Mouse (Mus musculus) adrenal gland, adult 2 months (tissue): Measurements from ENCODE around the gene Ppp1r3g. TPM values are rescaled to one million over a fixed set of nuclear protein-coding genes. Genes with fewer than 3 reads are reported as not detected.
"Not testable (repeated sequence)": the region's sequence is repeated elsewhere in the genome, so short reads cannot be mapped to it uniquely, and the experiment has no call there.

Source experiments
- DNase-seq: peaks from one replicate; pipeline ENCODE4 v3.0.0; 2021
- long read RNA-seq: library from polyadenylated mRNA; stranded (forward); transcript quantifications from one replicate; pipeline ENCODE4 v2.0.0, GENCODE M21; 2021
- polyA plus RNA-seq: library from polyadenylated mRNA; depleted of rRNA; stranded (reverse); fragments of >200 nt; gene quantifications from 2 replicates; pipeline ENCODE4 v1.2.3, GENCODE M21; 2012; rRNA removed
- total RNA-seq, 2 experiments: library from RNA; stranded (reverse); gene quantifications; 2 replicates each; pipeline ENCODE4 v1.2.3; 2021

Ppp1r3g gene
- total RNA-seq = 1 to 10 TPM in 1 of 2 experiments, under 1 TPM in 1; 0.58 to 2.1 TPM
- polyA plus RNA-seq = 0.10 and 0.27 TPM in 2 replicates
- long read RNA-seq, partial matches to known transcripts = 0 of 5 reads
- long read RNA-seq, other reads (novel, unspliced or antisense) = 2 of 5 reads

GRCm38 (mm10) chr13:35958539-35958938 lies at the start of gene Ppp1r3g:
Gene Ppp1r3g (plus strand): TSS chr13:35958839.
- DNase-seq = no peak

- no peak for DNase-seq
Observed at GRCm38 (mm10) chr13:35911476-35911875, 47.2 kb upstream of the Ppp1r3g start.

GRCm38 (mm10) chr13:35937991-35938390 lies 20.6 kb upstream of the Ppp1r3g start:
- no peak for DNase-seq

GRCm38 (mm10) chr13:35939871-35940665 lies 18.6 kb upstream of the Ppp1r3g start:
- no peak for DNase-seq

DNA sequence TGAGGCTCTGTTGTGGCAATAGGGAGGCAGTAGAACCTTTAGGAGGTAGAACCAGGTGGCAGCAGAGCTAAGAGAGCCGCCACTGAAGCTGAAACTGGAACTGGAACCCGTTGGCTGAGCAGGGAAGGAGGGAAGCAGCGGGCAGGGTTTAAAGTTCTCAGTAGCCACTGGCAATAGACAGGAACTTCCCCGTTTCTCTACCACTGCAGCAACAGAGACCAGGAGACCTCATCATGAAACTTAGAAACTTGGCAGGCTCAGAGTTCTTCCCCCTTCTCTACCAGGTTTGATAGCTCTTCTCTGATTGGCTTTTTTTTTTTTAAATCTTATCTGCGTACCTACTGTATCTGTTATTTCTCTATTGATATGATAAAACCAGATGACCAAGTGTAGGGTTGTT lies 17.7 kb upstream of the Ppp1r3g start:
- no peak for DNase-seq

GRCm38 (mm10) chr13:35946659-35947353 lies 11.8 kb upstream of the Ppp1r3g start:
- no peak for DNase-seq

DNA sequence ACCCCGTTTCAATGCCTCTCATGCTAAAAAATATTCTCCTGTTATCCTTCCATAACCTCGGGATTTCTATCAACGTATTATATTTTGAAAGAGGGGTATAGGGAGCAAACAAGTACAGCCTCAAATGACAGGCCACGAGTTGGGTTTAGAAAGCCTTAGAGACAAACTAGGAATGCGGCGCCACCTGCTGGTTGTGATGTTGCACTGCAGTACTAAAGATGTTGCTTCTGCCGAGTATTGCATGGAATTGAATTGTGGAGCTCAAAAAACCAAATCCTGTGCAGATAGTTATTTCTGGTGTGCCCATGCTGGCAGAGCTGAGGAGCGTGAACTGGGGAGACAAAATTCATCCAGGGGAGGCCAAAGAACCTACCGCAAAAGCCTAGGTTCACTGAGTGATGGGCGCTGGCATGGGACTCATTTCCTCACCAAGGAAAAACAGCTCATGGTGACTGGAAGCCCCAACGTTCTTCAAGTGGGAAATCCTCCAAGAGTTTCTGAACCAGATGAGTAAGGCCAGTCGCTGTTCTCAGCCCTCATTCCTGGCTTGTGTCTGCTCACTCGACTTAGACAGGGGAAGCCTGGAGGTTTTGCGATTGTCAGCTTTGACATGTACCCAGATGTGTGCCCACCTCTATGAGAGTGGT lies 11.2 kb upstream of the Ppp1r3g start:
- DNase-seq = peak; percentile 67

DNA sequence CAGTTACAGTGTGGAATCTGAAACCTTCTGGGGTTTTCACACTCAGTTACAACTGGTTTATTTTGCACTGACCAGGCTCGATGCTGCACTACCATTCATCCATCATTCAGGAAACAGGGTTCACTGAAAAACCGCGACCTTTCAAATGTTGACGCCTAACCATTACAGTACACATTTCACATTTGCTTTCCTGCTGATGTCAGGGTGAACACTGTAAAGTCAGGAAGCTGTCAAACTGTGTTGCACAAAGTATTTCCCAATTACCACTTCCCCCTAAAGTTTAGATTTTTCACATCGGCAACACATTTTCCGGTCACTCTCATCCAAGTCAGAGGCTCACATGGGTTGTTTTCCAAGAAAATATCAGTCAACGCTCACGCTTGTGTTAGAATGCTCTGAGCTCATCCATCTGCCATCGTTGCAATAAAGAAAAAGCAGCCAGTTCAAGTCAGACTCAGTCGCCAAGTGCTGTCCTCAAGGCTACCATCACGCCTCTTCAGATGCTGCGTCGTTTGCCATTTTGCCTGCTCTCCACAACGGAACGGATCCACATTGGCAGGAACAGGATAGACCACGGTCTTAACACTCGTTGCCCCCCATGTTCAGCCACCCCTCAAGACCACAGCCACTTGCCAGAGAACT lies 8.7 kb upstream of the Ppp1r3g start:
- no peak for DNase-seq

GRCm38 (mm10) chr13:35959391-35960067 lies 890 bp downstream of the Ppp1r3g start:
- no peak for DNase-seq

DNA sequence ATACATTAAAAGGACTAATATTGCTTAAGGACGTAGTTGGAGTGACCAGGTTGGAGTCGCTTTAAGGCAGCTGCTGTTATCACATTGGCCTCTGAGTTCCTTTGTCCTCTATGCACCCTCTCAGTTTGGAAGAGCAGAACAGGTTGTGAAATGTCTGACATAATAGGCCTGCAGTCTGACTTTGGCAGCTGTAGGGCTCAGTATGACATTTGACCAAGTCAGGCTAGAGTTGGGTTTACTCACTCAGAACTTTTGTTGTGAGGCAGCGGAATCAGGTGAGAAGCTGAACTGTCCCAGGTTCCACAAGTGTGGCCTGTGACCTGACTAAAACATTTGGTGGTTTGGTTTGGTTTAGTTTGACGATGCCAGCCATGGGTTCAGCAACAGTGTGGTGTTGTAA lies 4.9 kb downstream of the Ppp1r3g start:
- peak; percentile 40 for DNase-seq

- no peak for DNase-seq
Observed at GRCm38 (mm10) chr13:35967690-35968089, 9.1 kb downstream of the Ppp1r3g start.

GRCm38 (mm10) chr13:35968131-35968718 lies 9.6 kb downstream of the Ppp1r3g start:
- DNase-seq = peak; percentile 62

DNA sequence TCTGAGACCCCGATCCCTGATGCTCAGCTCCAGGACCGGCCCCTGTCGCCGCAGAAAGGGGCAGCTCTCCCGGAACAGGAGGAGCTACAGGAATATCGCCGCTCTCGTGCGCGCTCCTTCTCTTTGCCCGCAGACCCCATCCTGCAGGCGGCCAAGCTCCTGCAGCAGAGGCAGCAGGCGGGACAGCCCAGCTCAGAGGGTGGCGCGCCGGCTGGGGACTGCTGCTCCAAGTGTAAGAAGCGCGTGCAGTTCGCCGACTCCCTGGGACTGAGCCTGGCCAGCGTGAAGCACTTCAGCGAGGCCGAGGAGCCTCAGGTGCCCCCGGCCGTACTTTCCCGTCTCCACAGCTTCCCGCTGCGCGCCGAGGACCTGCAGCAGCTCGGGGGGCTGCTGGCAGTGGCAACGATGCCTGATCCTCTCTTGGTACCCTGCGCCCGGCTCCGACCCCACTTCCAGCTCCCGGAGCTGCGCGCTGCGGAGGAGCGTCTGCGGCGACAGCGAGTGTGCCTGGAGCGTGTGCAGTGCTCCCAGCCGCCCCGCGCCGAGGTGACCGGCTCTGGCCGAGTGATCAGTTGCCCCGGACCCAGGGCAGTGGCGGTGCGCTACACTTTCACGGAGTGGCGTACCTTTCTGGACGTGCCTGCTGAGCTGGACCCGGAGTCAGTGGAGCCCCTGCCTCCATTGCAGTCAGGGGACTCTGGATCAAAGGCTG lies 10.2 kb downstream of the Ppp1r3g start:
- peak; percentile 58 for DNase-seq

DNA sequence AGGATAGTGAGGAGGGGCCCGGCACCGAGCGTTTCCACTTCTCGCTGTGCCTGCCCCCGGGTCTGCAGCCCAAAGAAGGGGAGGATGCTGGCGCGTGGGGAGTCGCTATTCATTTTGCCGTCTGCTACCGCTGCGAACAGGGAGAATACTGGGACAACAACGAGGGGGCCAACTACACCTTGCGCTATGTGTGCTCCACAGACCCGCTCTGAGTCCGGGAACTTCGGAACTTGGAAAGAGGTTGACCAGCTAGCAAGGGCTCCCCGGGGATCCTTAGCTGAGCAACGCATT lies 10.7 kb downstream of the Ppp1r3g start:
- DNase-seq = peak; percentile 19

GRCm38 (mm10) chr13:35969829-35970228 lies 11.2 kb downstream of the Ppp1r3g start:
- no peak for DNase-seq

GRCm38 (mm10) chr13:35976912-35977311 lies 18.3 kb downstream of the Ppp1r3g start:
- no peak for DNase-seq

DNA sequence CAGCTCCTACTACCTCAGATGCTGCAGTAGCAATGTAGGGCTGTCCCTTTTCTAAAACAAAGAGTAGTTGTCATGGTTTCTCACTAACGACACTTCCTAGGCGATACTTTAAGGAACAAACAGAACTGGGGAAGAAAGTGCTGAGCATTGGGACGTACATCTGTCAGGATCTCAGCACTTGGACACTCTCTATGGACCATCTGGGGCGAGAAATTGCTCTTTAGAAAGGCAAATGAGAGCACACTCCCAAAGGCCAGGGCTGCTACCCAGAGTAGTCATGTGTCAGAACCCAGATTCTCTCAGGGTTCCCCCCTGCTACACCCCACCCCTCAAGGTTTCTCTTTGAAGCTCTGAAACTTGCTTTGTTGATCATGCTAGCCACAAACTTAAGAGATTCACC lies 21.8 kb downstream of the Ppp1r3g start:
- no peak for DNase-seq

GRCm38 (mm10) chr13:35982985-35983384 lies 24.3 kb downstream of the Ppp1r3g start:
- DNase-seq = no peak

DNA sequence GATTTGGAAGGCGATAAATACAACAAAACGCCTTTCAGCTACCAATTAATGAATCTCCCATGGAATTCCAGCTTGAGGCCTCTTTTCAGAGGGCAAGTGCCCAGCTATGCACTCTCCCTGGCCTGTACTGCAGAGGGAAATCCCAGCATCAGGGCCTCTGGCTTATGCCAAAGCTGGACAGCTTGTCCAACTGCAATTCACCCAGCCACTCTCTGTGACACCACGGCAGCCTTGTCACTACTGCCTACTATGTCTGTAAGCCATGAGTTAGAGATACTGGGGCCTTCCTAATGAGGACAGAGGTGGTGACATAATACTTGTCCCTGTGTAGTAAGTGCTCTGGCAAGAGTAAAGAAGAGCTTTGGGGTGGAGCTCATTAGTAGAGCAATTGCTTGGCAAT lies 30.7 kb downstream of the Ppp1r3g start:
- DNase-seq = no peak

GRCm38 (mm10) chr13:35991185-35991584 lies 32.5 kb downstream of the Ppp1r3g start:
- not testable (repeated sequence) for DNase-seq

- DNase-seq = peak; percentile 95
Observed at GRCm38 (mm10) chr13:35994067-35994466, 35.4 kb downstream of the Ppp1r3g start.
